Mouse (Mus musculus): Measurements from ENCODE around the gene Elk4. TPM values are rescaled to one million over a fixed set of nuclear protein-coding genes. Genes with fewer than 3 reads are reported as not detected.
A peak's percentile ranks its signal among the peaks of the same experiment; 100 is the strongest.

The Elk4 gene
- polyA plus RNA-seq, 1 experiment = 39.9 TPM

DNA sequence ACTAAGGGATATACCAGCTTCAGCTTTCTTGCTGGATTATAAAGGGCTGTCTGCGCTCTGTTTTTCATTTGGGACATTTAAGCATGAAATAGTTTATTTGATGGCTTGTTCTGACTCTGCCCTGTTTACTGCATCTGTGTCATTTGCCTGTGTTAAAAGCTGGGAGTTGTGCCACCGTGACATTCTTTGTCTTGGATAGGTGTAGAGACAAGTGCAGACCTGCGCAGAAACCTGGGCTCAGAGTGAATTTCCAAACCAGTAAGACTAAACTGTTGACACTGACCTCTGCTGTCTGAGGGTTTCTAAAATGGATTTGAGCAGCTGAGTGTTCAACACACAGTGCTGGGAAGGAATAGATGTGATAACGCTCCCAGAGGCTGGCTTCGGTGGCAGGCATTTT is 20.6 kb downstream of the Elk4 start:
- TF ChIP-seq CTCF (IDR thresholded peaks at IDR 0.05; ENCODE audit: insufficient read depth, low read length) = no peak
- TF ChIP-seq POLR2A (IDR thresholded peaks at IDR 0.05; ENCODE audit: borderline replicate concordance, extremely low read depth, low read depth, low read length) = no peak
- no peak for DNase-seq
- no peaks in the 10 kb centered on the region for H3K4me1 ChIP-seq (ENCODE audit: control insufficient read depth, insufficient read depth, low read length)
- no peak overlapping the region for H3K4me3 ChIP-seq (replicated peaks; ENCODE audit: extremely low read depth, low read depth, low read length)
- WGBS = 89% methylated on average over 5 of the region's 5 CpGs

- no peaks in the 10 kb centered on the region for H3K4me1 ChIP-seq (ENCODE audit: control insufficient read depth, insufficient read depth, low read length)
- no peak for DNase-seq
- H3K4me3 ChIP-seq (replicated peaks; ENCODE audit: extremely low read depth, low read depth, low read length) = no peak overlapping the region
- 88% methylated on average over 9 of the region's 9 CpGs for WGBS
- TF ChIP-seq POLR2A (IDR thresholded peaks at IDR 0.05; ENCODE audit: borderline replicate concordance, extremely low read depth, low read depth, low read length) = no peak
Observed at GRCm38 (mm10) chr1:132028413-132028812, 21.0 kb downstream of the Elk4 start.

DNA sequence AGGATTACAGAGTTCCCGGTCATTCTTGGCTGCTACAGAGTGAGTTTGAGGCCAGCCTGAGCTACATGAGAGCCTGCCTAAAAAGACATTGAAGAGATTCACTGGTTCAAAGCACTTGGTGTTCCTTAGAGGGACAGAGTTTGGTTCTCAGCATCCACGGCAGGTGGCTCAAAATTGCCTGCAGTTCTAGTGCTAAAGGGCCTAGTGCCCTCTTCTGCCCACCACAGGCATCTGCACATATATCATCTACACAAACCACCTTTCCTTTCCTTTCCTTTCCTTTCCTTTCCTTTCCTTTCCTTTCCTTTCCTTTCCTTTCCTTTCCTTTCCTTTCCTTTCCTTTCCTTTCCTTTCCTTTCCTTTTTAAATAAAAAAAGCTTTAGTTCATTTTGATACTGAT is 23.2 kb downstream of the Elk4 start:
- no peak overlapping the region for H3K4me3 ChIP-seq (replicated peaks; ENCODE audit: extremely low read depth, low read depth, low read length)
- WGBS = 67% methylated on average over 2 of the region's 2 CpGs
- H3K4me1 ChIP-seq (ENCODE audit: control insufficient read depth, insufficient read depth, low read length) = no peaks in the 10 kb centered on the region
- TF ChIP-seq POLR2A (IDR thresholded peaks at IDR 0.05; ENCODE audit: borderline replicate concordance, extremely low read depth, low read depth, low read length) (no peak), CTCF (IDR thresholded peaks at IDR 0.05; ENCODE audit: insufficient read depth, low read length) (peak; percentile 44)
- DNase-seq = no peak

DNA sequence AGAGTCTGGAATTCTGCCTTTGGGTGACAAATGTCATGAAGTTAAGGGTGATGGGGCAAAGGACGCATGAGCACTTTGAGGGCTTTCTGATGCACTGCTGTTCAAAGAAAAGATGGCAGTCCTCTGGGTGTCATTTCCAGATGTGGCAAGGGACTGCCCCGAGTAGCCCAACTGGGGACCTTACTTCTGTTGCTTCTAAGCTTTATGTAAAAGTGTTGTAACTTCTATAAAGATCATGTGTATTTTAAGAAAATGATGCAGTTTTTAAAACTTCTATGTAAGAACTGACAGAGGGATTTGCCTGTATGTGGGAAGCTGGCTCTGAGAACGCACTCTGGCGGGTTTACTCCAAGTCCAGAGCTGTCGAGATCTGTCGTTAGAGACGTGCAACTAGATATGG is 24.8 kb downstream of the Elk4 start:
- DNase-seq = no peak
- Histone ChIP-seq H3K4me1 (ENCODE audit: control insufficient read depth, insufficient read depth, low read length) (no peaks in the 10 kb centered on the region), H3K4me3 (replicated peaks; ENCODE audit: extremely low read depth, low read depth, low read length) (no peak overlapping the region)
- 59% methylated on average over 7 of the region's 7 CpGs for WGBS
- no peak for TF ChIP-seq CTCF (IDR thresholded peaks at IDR 0.05; ENCODE audit: insufficient read depth, low read length)
- no peak for TF ChIP-seq POLR2A (IDR thresholded peaks at IDR 0.05; ENCODE audit: borderline replicate concordance, extremely low read depth, low read depth, low read length)

DNA sequence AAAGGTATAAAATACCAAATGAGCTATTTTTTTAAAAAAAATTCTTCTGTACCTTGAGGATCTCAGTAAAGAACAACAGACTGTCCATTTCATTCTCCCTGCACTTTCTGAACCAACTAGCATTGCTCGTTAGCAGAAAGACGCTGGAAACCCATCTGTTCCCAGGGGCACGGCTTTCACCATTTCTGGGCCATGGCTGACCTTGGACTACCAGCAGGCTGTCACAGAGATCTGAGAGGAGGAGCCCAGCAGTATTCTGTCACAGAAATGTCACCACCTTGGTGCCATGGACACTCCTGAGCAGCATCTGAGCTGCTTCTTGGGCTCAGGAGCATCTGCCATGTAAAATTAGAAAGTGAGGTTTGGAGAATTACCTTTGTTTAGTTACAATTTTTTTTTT is 30.3 kb downstream of the Elk4 start:
- 89% methylated on average over 3 of the region's 3 CpGs for WGBS
- no peak for DNase-seq
- TF ChIP-seq CTCF (IDR thresholded peaks at IDR 0.05; ENCODE audit: insufficient read depth, low read length) (no peak), POLR2A (IDR thresholded peaks at IDR 0.05; ENCODE audit: borderline replicate concordance, extremely low read depth, low read depth, low read length) (no peak)
- Histone ChIP-seq H3K4me1 (ENCODE audit: control insufficient read depth, insufficient read depth, low read length) (peaks cover 15% of the 10 kb centered on the region), H3K4me3 (replicated peaks; ENCODE audit: extremely low read depth, low read depth, low read length) (no peak overlapping the region)

DNA sequence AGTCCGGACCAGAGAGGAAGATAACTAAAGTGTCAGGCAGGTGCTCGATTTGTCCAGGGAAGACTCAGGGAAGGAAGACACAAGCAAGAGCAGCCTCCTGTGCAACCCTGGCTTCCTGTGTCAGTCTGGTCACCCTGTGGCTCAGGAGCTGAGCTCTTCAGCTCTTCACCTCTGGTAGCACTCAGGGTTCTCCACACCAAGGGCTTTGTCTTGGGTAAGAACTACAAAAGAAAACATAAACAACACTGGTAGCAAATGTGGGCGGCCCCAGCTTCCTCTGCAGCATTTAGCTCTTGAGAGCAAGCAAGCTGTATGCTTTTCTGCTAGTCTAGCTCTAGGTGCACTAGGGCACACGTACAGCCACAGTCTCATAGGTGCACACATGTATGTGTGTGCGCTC is 31.3 kb downstream of the Elk4 start:
- TF ChIP-seq CTCF (IDR thresholded peaks at IDR 0.05; ENCODE audit: insufficient read depth, low read length) (no peak), POLR2A (IDR thresholded peaks at IDR 0.05; ENCODE audit: borderline replicate concordance, extremely low read depth, low read depth, low read length) (no peak)
- Histone ChIP-seq H3K4me3 (replicated peaks; ENCODE audit: extremely low read depth, low read depth, low read length) (no peak overlapping the region), H3K4me1 (ENCODE audit: control insufficient read depth, insufficient read depth, low read length) (peaks cover 15% of the 10 kb centered on the region)
- no peak for DNase-seq
- WGBS = 54% methylated on average over 5 of the region's 5 CpGs

- Histone ChIP-seq H3K4me1 (ENCODE audit: control insufficient read depth, insufficient read depth, low read length) (peaks cover 17% of the 10 kb centered on the region), H3K4me3 (replicated peaks; ENCODE audit: extremely low read depth, low read depth, low read length) (no peak overlapping the region)
- TF ChIP-seq CTCF (IDR thresholded peaks at IDR 0.05; ENCODE audit: insufficient read depth, low read length) = no peak
- peak; percentile 40; the same call in 1 of the 2 replicates for TF ChIP-seq POLR2A (IDR thresholded peaks at IDR 0.05; ENCODE audit: borderline replicate concordance, extremely low read depth, low read depth, low read length)
- 44% methylated on average over 9 of the region's 9 CpGs for WGBS
- DNase-seq = no peak
Observed at GRCm38 (mm10) chr1:132040201-132040621, 32.8 kb downstream of the Elk4 start.

DNA sequence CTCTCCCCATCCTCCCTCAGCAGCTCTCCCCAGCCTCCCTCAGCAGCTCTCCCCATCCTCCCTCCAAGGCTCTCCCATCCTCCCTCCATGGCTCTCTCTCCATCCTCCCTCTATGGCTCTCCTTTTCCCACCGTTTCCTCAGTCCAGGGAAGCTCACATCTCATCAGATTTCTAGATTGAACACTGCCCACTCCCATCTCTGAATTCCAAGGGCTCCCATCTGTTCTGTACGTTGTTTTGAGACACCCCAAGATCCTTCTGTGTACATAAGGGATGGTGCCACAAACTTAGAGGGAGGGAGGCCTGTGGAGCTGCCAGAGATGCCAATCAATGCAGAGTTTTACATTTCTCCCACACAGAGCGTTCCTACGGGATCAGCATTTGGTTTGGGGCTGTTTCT is 36.4 kb downstream of the Elk4 start:
- 76% methylated on average over 4 of the region's 4 CpGs for WGBS
- no peak for TF ChIP-seq CTCF (IDR thresholded peaks at IDR 0.05; ENCODE audit: insufficient read depth, low read length)
- no peak for TF ChIP-seq POLR2A (IDR thresholded peaks at IDR 0.05; ENCODE audit: borderline replicate concordance, extremely low read depth, low read depth, low read length)
- Histone ChIP-seq H3K4me1 (ENCODE audit: control insufficient read depth, insufficient read depth, low read length) (peaks cover 12% of the 10 kb centered on the region), H3K4me3 (replicated peaks; ENCODE audit: extremely low read depth, low read depth, low read length) (no peak overlapping the region)
- no peak for DNase-seq

DNA sequence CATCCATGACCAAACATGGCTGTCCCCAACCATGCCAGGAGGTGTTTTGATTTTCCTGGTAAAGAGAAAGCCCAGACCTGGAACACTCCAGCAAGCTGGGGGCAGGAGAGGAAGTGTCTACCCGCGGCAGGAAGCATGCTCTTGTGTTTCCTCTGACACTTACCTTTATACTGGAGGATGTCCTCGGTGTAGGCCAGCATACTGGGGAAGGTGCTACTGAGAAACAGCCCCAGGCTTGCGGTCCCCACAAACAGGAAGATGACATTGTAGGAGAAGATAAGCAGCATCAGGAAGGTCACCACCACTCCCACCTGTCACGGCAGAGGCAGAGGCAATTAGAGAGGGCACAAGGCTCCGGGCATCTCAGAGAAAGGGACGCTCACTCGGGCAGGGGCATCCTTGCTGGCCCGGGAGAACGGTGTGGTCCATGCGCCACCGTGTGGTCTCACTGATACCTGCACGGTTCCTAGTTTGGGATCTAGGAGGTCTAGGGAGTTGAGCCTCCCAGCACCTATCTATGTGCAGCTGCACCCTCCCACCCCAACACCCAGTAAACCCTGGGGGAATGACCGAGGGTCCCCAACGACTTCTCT is 38.8 kb downstream of the Elk4 start:
- DNase-seq = peak; percentile 68
- peaks cover 3% of the 10 kb centered on the region; the same call in 1 of the 2 replicates for H3K4me1 ChIP-seq (ENCODE audit: control insufficient read depth, insufficient read depth, low read length)
- 17% methylated on average over 15 of the region's 15 CpGs for WGBS
- no peak for TF ChIP-seq POLR2A (IDR thresholded peaks at IDR 0.05; ENCODE audit: borderline replicate concordance, extremely low read depth, low read depth, low read length)
- peak; percentile 93 for TF ChIP-seq CTCF (IDR thresholded peaks at IDR 0.05; ENCODE audit: insufficient read depth, low read length)
- H3K4me3 ChIP-seq (replicated peaks; ENCODE audit: extremely low read depth, low read depth, low read length) = no peak overlapping the region

DNA sequence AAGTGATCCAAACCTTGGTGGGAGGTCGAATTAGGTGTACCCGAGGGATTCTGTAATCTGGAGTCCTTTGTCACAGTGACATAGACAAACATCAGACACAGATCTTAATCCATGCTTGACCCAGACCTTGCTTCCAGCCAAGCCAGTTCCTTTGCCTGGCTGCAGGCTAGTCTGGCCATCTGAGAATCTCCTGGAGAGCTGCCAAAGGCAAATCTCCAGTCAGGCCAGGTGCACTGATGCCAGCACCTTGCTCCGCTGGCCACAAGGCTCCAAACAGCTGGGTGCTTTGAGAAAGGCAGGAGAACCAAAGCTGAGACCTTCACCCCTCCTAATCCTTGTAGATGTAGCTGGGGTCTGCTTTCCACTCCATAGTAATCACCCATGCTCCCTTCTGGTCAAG is 44.3 kb downstream of the Elk4 start:
- H3K4me3 ChIP-seq (replicated peaks; ENCODE audit: extremely low read depth, low read depth, low read length) = no peak overlapping the region
- 72% methylated on average over 3 of the region's 3 CpGs for WGBS
- H3K4me1 ChIP-seq (ENCODE audit: control insufficient read depth, insufficient read depth, low read length) = no peaks in the 10 kb centered on the region
- no peak for DNase-seq
- no peak for TF ChIP-seq POLR2A (IDR thresholded peaks at IDR 0.05; ENCODE audit: borderline replicate concordance, extremely low read depth, low read depth, low read length)
- no peak for TF ChIP-seq CTCF (IDR thresholded peaks at IDR 0.05; ENCODE audit: insufficient read depth, low read length)

Measured in lung, adult 2 months (tissue).